Mouse (Mus musculus) forebrain, embryonic 10.5 days (tissue): ENCODE data around the gene Sesn1. TPM values are rescaled to one million over a fixed set of nuclear protein-coding genes. Genes with fewer than 3 reads are reported as not detected.
"Not testable (repeated sequence)": the region's sequence is repeated elsewhere in the genome, so short reads cannot be mapped to it uniquely, and the experiment has no call there.

Experiments
- DNase-seq: peaks from one replicate; pipeline ENCODE4 v3.0.0-alpha.2; 2017; ENCODE audit warnings: low spot score; ENCODE audit errors: extremely low spot score
- H3K27ac ChIP-seq: fragments of 300-500 bp; sonication (generic); 2 replicates; pipeline ENCODE4 v1.5.1; 2016; ENCODE audit warnings: mild to moderate bottlenecking
- H3K27me3 ChIP-seq: fragments of 300-500 bp; sonication (generic); 2 replicates; pipeline ENCODE4 v1.6.1; 2016; ENCODE audit warnings: mild to moderate bottlenecking; ENCODE audit not compliant: poor library complexity, severe bottlenecking
- H3K36me3 ChIP-seq: fragments of 300-500 bp; sonication (generic); replicated peaks from 2 replicates; pipeline ENCODE4 v1.6.1; 2016; ENCODE audit warnings: mild to moderate bottlenecking, moderate library complexity
- H3K4me1 ChIP-seq: fragments of 300-500 bp; sonication (generic); 2 replicates; pipeline ENCODE4 v1.6.1; 2016
- H3K4me3 ChIP-seq: fragments of 300-500 bp; sonication (generic); 2 replicates; pipeline ENCODE4 v1.5.1; 2016; ENCODE audit warnings: mild to moderate bottlenecking, moderate library complexity
- H3K9me3 ChIP-seq: fragments of 300-500 bp; sonication (generic); 2 replicates; pipeline ENCODE4 v1.6.1; 2016; ENCODE audit warnings: mild to moderate bottlenecking, moderate library complexity
- WGBS: fragments of 180-500 bp; shearing (Covaris S2); methylation state at CpG from one replicate; pipeline ENCODE4 v1.1.7; 2016; 5-methylcytosine and 5-hydroxymethylcytosine counted together
- polyA plus RNA-seq: library from polyadenylated mRNA; unstranded; fragments of >200 nt; fragmentation: Nextera tagmentation; extraction: Ambion mirVana; gene quantifications from 2 replicates; pipeline ENCODE4 v1.2.1, GENCODE M21; 2016

Sesn1 gene
- polyA plus RNA-seq, 1 experiment from 2014 or later: 18.4 TPM

GRCm38 (mm10) chr10:41952354-41952753, 142.6 kb downstream of the Sesn1 start:
- H3K27ac ChIP-seq, DNase-seq, H3K9me3 ChIP-seq, H3K4me1 ChIP-seq, H3K4me3 ChIP-seq, H3K27me3 ChIP-seq, H3K36me3 ChIP-seq: not testable (repeated sequence)
- WGBS: 97% methylated on average over 9 of the region's 10 CpGs

- H3K27me3 ChIP-seq: no peaks in the 10 kb centered on the region
- no peak overlapping the region for H3K27ac ChIP-seq
- H3K4me1 ChIP-seq: no peaks in the 10 kb centered on the region
- no peak overlapping the region for H3K4me3 ChIP-seq
- no peaks in the 10 kb centered on the region for H3K36me3 ChIP-seq
- DNase-seq: no peak
- WGBS: 95% methylated on average over 14 of the region's 14 CpGs
- H3K9me3 ChIP-seq: no peaks in the 10 kb centered on the region
Measured at GRCm38 (mm10) chr10:41952850-41953527, 143.3 kb downstream of the Sesn1 start.

- H3K27ac ChIP-seq: no peak overlapping the region
- no peak overlapping the region for H3K4me3 ChIP-seq
- no peaks in the 10 kb centered on the region for H3K4me1 ChIP-seq
- H3K9me3 ChIP-seq: no peaks in the 10 kb centered on the region
- over 99% methylated on average over 5 of the region's 5 CpGs for WGBS
- H3K36me3 ChIP-seq: no peaks in the 10 kb centered on the region
- DNase-seq: no peak
- no peaks in the 10 kb centered on the region for H3K27me3 ChIP-seq
Measured at GRCm38 (mm10) chr10:41953528-41953864, 143.8 kb downstream of the Sesn1 start.

- H3K4me3 ChIP-seq: no peak overlapping the region
- H3K27me3 ChIP-seq: no peaks in the 10 kb centered on the region
- no peaks in the 10 kb centered on the region for H3K9me3 ChIP-seq
- DNase-seq: no peak
- 91% methylated on average over 18 of the region's 18 CpGs for WGBS
- no peak overlapping the region for H3K27ac ChIP-seq
- H3K4me1 ChIP-seq: peaks cover 7% of the 10 kb centered on the region
- no peaks in the 10 kb centered on the region for H3K36me3 ChIP-seq
Measured at GRCm38 (mm10) chr10:41957421-41958225, 147.9 kb downstream of the Sesn1 start.

Other genes with a start within 250 kb of the Sesn1 start
- 0.33 and 0.68 TPM in 2 replicates for gene Ccdc162, start 93.3 kb upstream of the Sesn1 start, polyA plus RNA-seq
- gene Cep57l1, start 64 bp upstream of the Sesn1 start, polyA plus RNA-seq: 26.4 and 27.2 TPM in 2 replicates
- gene Armc2, start 208.5 kb downstream of the Sesn1 start, polyA plus RNA-seq: 2.9 and 3.0 TPM in 2 replicates